23 mouse cellular contexts compared by ENCODE assay signal in genomic region chr8:127829659-127830058, GRCm38 (mm10).
"Had no signal": no experiment of that assay in that cellular context is flagged by ENCODE, and none has a peak within 500 bp of the region (broad histone marks: within the 10 kb centered on the region; RNA-seq: fewer than 3 reads in every experiment).

No protein-coding gene starts in this region.

- H3K27ac ChIP-seq: kidney, embryonic 15.5 days; left cerebral cortex, adult 2 months; limb, embryonic 12.5 days; limb, embryonic 15.5 days; liver, embryonic 13.5 days; neural tube, embryonic 12.5 days; neural tube, embryonic 15.5 days had no signal

- H3K4me2 ChIP-seq: kidney, embryonic 15.5 days; limb, embryonic 12.5 days; limb, embryonic 15.5 days; liver, embryonic 13.5 days; midbrain, embryonic 11.5 days; neural tube, embryonic 12.5 days; neural tube, embryonic 15.5 days had no signal

- H3K27me3 ChIP-seq: kidney, embryonic 15.5 days; limb, embryonic 12.5 days; limb, embryonic 15.5 days; liver, embryonic 13.5 days; neural tube, embryonic 12.5 days; neural tube, embryonic 15.5 days had no signal

- H3K4me3 ChIP-seq: kidney, embryonic 15.5 days; left cerebral cortex, adult 2 months; limb, embryonic 12.5 days; limb, embryonic 15.5 days; liver, embryonic 13.5 days; neural tube, embryonic 12.5 days; neural tube, embryonic 15.5 days had no signal

- H3K9me3 ChIP-seq: kidney, embryonic 15.5 days; limb, embryonic 12.5 days; limb, embryonic 15.5 days; liver, embryonic 13.5 days; neural tube, embryonic 12.5 days; neural tube, embryonic 15.5 days had no signal

- DNase-seq: kidney, adult 11 months; kidney, adult 8-10 months; kidney, postnatal 10 days; kidney, postnatal 36 days; layer of hippocampus, postnatal 36 days; left cerebral cortex, postnatal 4 days; liver, embryonic 13.5 days; lung, adult 2 months; lung, postnatal 14 days; lung, postnatal 4 days; midbrain, embryonic 14.5 days; right cerebral cortex, adult 18-20 months; right cerebral cortex, postnatal 25 days; spleen, adult 18-20 months; thymus, adult 18-20 months; thymus, postnatal 36 days had no signal

- H3K4me1 ChIP-seq: kidney, embryonic 15.5 days; liver, embryonic 13.5 days; neural tube, embryonic 12.5 days; neural tube, embryonic 15.5 days had no signal

- H3K9ac ChIP-seq: kidney, embryonic 15.5 days; limb, embryonic 12.5 days; limb, embryonic 15.5 days; liver, embryonic 13.5 days; neural tube, embryonic 12.5 days; neural tube, embryonic 15.5 days had no signal

- H3K36me3 ChIP-seq: kidney, embryonic 15.5 days; limb, embryonic 12.5 days; limb, embryonic 15.5 days; liver, embryonic 13.5 days; neural tube, embryonic 12.5 days; neural tube, embryonic 15.5 days had no signal
